Mouse (Mus musculus) midbrain, embryonic 11.5 days (tissue): ENCODE data around the gene Gm17657. TPM values are rescaled to one million over a fixed set of nuclear protein-coding genes. Genes with fewer than 3 reads are reported as not detected.

ENCODE experiments used
- ATAC-seq: fragments of 200-750 bp; cut with Nextera tagmentation; 2 replicates; pipeline ENCODE4 v1.8.0; 2017; ENCODE audit warnings: moderate TSS enrichment, moderate library complexity; ENCODE audit not compliant: low FRiP score
- DNase-seq: peaks from one replicate; pipeline ENCODE4 v3.0.0; 2015; ENCODE audit warnings: low spot score; ENCODE audit errors: missing footprints
- H3K27ac ChIP-seq: fragments of 300-500 bp; sonication (generic); 2 replicates; pipeline ENCODE4 v1.5.1; 2014; ENCODE audit warnings: low read depth, low read length
- H3K27me3 ChIP-seq: fragments of 300-500 bp; sonication (generic); 2 replicates; pipeline ENCODE4 v1.6.1; 2014; ENCODE audit warnings: mild to moderate bottlenecking, low read length, moderate library complexity, mixed read lengths; ENCODE audit not compliant: control insufficient read depth, insufficient read depth
- H3K36me3 ChIP-seq: fragments of 300-500 bp; sonication (generic); 2 replicates; pipeline ENCODE4 v1.6.1; 2014; ENCODE audit warnings: mild to moderate bottlenecking, low read length, moderate library complexity, mixed read lengths; ENCODE audit not compliant: control insufficient read depth, insufficient read depth
- H3K4me1 ChIP-seq: fragments of 300-500 bp; sonication (generic); 2 replicates; pipeline ENCODE4 v1.6.1; 2014; ENCODE audit warnings: low read length; ENCODE audit not compliant: control insufficient read depth, insufficient read depth
- H3K4me2 ChIP-seq: fragments of 300-500 bp; sonication (generic); 2 replicates; pipeline ENCODE4 v1.6.1; 2014; ENCODE audit warnings: mild to moderate bottlenecking, moderate library complexity
- H3K4me3 ChIP-seq: fragments of 300-500 bp; sonication (generic); 2 replicates; pipeline ENCODE4 v1.5.1; 2014; ENCODE audit warnings: low read depth, low read length
- H3K9ac ChIP-seq: fragments of 300-500 bp; sonication (generic); 2 replicates; pipeline ENCODE4 v1.6.1; 2014; ENCODE audit warnings: low read length
- H3K9me3 ChIP-seq: fragments of 300-500 bp; sonication (generic); 2 replicates; pipeline ENCODE4 v1.6.1; 2016; ENCODE audit warnings: low read length; ENCODE audit not compliant: control insufficient read depth
- WGBS: fragments of 180-500 bp; shearing (Covaris S2); extraction: QIAGEN DNeasy Blood & Tissue Kit; methylation state at CpG from one replicate; pipeline ENCODE4 v1.1.7; 2014; 5-methylcytosine and 5-hydroxymethylcytosine counted together
- polyA plus RNA-seq: library from polyadenylated mRNA; unstranded; fragments of >200 nt; fragmentation: Nextera tagmentation; extraction: Ambion mirVana; gene quantifications from 2 replicates; pipeline ENCODE4 v1.2.1, GENCODE M21; 2014

Gene Gm17657
- polyA plus RNA-seq = not detected in 2 replicates

DNA sequence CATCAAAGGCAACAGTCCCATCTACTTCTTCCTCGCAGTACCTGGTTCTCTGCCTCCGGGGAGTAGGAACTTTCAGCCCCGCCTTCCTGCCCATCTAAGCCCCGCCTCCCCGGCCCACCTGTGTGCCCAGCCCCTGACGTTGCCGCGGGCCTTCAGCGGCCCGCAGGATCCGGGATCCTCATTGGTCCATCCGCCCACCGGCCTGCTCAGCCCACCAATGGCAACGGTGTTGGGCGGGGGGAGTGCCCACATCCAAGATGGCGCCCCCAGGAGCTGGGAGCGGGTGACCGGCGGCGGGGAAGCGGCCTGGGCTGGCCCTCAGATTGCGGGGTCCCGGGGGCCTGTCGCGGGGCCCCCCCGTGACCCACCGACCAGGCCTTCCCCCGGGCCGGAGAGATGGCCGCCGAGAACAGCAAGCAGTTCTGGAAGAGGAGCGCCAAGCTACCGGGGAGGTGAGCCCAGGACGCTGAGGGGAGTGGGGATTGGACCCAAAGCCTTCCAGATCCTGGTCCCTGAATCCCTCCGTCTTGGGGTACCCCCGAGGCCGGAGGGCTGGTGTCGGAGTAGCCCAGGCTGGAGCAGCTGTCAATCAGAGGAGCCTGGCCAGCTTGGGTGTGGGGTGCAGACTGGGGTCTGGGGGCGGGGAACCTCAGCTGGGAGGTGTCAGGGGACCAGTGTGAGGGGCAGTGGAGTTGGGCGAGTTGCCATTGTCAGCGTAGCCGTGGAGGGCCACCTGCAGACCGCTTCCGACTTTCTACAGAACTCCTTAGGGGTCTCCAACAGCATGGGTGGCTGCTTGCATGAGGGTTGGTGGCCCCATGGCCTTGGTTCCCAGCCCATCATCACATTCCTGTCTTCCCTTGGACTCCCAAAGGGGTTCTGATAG, at the start of gene Gm17657, which contains the start of gene Tbc1d22b:
Gm17657 (minus strand) TSS at position 96 of the 886 bp plus-strand sequence.
Tbc1d22b (plus strand) TSS at position 243 of the 886 bp plus-strand sequence.
- Histone ChIP-seq H3K27ac (no peak within 1 kb of the TSS), H3K4me1 (peaks cover 11% of the 10 kb centered on the region), H3K9ac (peak within 1 kb of the TSS; percentile 96), H3K36me3 (no peaks in the 10 kb centered on the region), H3K4me3 (peak within 1 kb of the TSS; percentile 93), H3K9me3 (no peaks in the 10 kb centered on the region), H3K4me2 (peak within 1 kb of the TSS; percentile 95), H3K27me3 (no peaks in the 10 kb centered on the region)
- WGBS = under 1% methylated on average over 42 of the region's 44 CpGs
- ATAC-seq (peak; percentile 99), DNase-seq (peak; percentile 96)

DNA sequence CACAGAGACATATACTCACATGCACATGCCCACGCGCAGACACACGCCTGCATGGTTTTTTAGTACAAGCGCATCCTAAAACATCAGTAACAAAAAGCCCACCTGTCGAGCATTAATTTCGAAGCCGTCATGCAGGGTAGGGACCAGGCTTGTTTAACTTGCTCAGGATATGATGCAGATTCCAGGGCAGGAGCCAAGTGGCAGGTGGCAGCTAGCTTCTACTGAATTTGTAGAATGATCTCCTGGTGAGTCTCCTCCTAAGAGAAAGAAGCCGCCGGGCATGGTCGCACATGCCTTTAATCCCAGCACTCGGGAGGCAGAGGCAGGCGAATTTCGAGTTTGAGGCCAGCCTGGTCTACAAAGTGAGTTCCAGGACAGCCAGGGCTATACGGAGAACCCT, 49.6 kb upstream of the Gm17657 start:
- Histone ChIP-seq H3K9me3 (no peaks in the 10 kb centered on the region), H3K4me1 (peaks cover 6% of the 10 kb centered on the region; the same call in 1 of the 2 replicates), H3K27ac (no peak overlapping the region), H3K4me3 (no peak overlapping the region), H3K4me2 (no peak overlapping the region), H3K27me3 (no peaks in the 10 kb centered on the region), H3K9ac (no peak overlapping the region), H3K36me3 (peaks cover 7% of the 10 kb centered on the region)
- DNase-seq = peak; percentile 37
- WGBS = 92% methylated on average over 14 of the region's 14 CpGs
- ATAC-seq = no peak

DNA sequence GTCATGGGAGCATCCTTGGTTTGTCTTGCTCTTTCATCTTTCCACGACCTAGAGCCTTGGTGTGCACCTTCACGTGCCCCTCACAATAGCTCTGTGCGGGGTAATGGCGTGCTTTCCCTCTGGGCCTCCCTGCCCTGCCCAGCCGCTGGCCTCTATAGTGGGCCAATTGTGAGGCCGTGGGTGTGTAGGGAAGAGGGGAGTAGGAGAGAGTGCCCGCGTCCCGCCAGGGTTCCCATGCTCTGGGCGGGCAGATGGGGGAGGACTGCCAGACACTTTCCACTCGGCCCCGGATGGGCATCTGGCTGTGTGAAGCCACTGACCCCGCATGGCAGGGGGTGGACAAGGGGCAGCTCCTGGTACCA, 47.3 kb upstream of the Gm17657 start:
- Histone ChIP-seq H3K9me3 (no peaks in the 10 kb centered on the region), H3K36me3 (peaks cover 7% of the 10 kb centered on the region), H3K27ac (no peak overlapping the region), H3K9ac (no peak overlapping the region; the same call in 1 of the 2 replicates), H3K4me3 (no peak overlapping the region), H3K4me2 (no peak overlapping the region), H3K4me1 (peaks cover 6% of the 10 kb centered on the region; the same call in 1 of the 2 replicates), H3K27me3 (no peaks in the 10 kb centered on the region)
- DNase-seq (peak; percentile 39), ATAC-seq (no peak)
- WGBS = 87% methylated on average over 13 of the region's 13 CpGs

DNA sequence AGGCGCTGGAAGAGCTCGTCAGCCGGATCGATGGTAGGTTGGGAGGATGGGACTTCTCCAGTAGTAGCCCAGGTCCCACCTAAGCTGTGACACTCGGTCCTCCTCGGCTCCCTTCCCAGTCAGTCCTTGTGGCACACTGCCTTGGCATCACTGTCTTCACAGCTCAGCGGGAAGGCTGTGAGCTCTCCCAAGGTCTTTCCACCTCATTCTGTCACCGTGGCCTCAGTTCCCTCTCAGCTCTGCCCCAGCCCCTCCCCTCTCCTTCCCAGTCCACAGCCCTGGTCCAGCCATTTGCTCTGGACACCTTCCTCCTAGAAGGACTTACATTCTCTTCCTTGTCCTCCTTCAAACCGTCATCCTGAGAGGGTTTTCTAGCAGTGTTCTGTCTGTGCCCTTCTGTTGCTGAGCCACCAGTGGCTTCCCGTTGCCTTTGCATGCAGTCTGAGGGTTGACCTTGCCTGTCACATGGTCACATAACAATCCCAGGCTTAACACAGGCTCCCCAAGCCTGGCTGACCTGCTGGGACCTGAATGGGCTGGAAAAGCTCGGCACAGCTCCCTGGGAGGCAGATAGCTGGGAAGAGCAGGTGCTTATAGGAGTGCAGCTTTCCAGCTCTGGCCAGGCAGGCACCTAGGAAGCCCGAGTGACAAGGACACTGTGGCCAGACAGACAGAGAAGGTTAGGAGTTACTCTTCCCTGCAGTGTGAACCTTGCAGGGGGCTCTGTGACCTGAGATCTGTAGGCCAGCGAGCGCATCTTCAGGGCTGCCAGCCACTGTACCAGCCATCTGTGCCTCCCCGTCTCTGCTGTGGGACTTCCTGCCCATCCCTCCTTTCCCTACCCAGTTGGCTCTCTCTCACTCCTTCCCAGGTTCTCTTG, 46.7 kb upstream of the Gm17657 start:
- H3K4me2 ChIP-seq = no peak overlapping the region
- no peak overlapping the region for H3K27ac ChIP-seq
- no peak overlapping the region; the same call in 1 of the 2 replicates for H3K9ac ChIP-seq
- WGBS = 79% methylated on average over 15 of the region's 15 CpGs
- peaks cover 6% of the 10 kb centered on the region; the same call in 1 of the 2 replicates for H3K4me1 ChIP-seq
- no peak overlapping the region for H3K4me3 ChIP-seq
- H3K9me3 ChIP-seq = no peaks in the 10 kb centered on the region
- H3K36me3 ChIP-seq = peaks cover 7% of the 10 kb centered on the region
- ATAC-seq (no peak), DNase-seq (peak; percentile 76)
- no peaks in the 10 kb centered on the region for H3K27me3 ChIP-seq

DNA sequence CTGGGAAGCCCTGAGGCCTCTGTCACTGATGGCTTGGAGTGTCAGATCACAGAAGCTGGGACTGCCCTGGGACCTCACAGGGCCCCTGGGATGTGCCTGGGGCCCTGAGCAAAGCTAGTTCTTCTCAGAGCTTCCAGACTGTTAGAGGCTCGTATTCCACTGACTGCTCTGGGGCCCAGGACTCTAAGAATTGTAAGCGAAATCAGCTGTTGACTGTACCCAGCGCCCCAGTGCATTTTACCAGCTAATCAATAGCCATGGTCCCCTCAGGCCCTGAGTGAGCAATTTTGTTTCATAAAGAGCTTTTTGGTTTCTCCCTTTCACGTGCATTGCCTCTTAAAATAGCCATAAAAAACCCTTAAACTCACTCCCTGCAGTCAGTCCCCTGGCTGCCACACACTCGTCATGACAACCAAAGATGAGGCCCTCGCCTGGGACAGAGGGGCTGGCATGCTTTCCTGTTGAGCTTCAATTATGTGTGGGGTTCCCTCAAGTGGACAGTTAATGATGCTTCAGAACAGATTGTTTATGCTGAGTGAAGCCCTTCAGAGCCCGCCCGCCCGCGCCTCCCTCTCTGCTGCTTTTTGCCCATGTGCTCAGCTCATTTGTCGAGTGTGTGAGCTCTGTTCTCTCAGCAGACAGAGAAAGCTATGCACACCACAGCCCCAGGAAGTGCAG, 39.9 kb upstream of the Gm17657 start:
- Histone ChIP-seq H3K4me1 (no peaks in the 10 kb centered on the region), H3K9ac (no peak overlapping the region), H3K4me3 (no peak overlapping the region), H3K27ac (no peak overlapping the region), H3K27me3 (no peaks in the 10 kb centered on the region), H3K36me3 (no peaks in the 10 kb centered on the region), H3K9me3 (no peaks in the 10 kb centered on the region), H3K4me2 (no peak overlapping the region)
- no peak for ATAC-seq
- 61% methylated on average over 11 of the region's 11 CpGs for WGBS
- peak; percentile 82 for DNase-seq

DNA sequence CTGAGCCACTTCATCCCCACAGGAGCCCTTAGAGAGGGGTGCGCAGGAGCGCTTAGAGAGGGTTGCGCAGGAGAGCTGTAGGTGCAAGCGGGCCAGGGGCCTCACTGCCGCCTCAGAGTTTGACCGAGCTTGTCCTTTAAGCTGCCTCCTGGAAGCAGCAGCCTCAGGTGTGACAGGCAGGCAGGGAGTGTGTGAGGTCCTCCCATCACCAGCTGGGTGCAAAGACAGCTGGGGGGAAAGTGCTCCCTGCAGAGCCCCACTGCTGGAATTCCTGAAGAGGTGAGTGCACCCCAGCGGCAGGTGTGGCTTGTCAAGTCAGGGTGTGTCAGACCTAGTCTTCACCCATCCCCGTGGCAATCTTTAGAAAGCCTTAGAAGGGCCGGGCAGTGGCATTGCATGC, 37.5 kb upstream of the Gm17657 start:
- Histone ChIP-seq H3K4me1 (no peaks in the 10 kb centered on the region), H3K4me3 (no peak overlapping the region), H3K27me3 (no peaks in the 10 kb centered on the region), H3K9me3 (no peaks in the 10 kb centered on the region), H3K36me3 (no peaks in the 10 kb centered on the region), H3K9ac (no peak overlapping the region), H3K4me2 (no peak overlapping the region), H3K27ac (no peak overlapping the region)
- peak; percentile 67 for DNase-seq
- no peak for ATAC-seq
- WGBS = 87% methylated on average over 9 of the region's 9 CpGs

DNA sequence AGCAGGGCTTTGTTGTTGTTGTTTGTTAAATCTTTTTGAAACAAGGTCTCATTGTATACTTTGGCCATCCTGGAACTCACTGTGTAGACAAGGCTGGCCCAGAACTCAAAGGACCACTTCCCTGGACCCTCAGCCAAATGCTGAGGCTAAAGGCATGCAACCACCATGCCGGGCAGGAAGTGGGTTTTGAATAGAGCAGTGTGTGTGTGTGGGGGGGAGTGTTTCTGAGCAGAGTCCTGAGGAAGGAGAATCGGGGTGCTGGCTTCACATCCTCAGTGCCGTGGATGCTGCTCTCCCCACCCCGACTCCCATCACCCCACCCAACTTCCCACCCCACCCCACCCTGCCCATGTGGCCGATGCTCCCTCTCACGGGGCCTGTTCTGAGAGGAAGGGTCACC, 36.0 kb upstream of the Gm17657 start:
- no peaks in the 10 kb centered on the region for H3K9me3 ChIP-seq
- no peak overlapping the region for H3K4me2 ChIP-seq
- ATAC-seq (no peak), DNase-seq (no peak)
- no peak overlapping the region for H3K27ac ChIP-seq
- no peak overlapping the region for H3K4me3 ChIP-seq
- no peak overlapping the region for H3K9ac ChIP-seq
- 96% methylated on average over 6 of the region's 6 CpGs for WGBS
- H3K27me3 ChIP-seq = no peaks in the 10 kb centered on the region
- H3K36me3 ChIP-seq = no peaks in the 10 kb centered on the region
- H3K4me1 ChIP-seq = no peaks in the 10 kb centered on the region

DNA sequence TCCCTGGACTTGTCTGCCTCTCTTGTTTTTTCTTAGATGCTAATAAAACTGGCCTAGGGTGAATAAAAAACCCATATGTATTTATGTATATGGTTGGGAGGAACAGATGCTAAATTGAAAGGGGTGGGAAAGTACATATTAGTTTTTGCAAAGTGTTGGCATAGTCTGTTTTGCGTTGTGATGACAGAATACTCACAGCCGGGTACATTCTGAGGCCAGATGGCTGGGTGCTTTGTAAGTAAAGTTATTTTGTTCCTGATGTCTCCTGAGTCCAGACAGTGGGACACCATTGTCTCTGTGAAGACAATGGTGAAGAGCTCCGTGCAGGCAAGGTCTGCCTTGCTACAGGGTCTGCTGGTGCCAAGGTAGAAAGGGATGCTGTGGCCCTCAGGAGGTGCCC, 35.3 kb upstream of the Gm17657 start:
- H3K4me1 ChIP-seq = no peaks in the 10 kb centered on the region
- WGBS = 81% methylated on average over 3 of the region's 3 CpGs
- H3K27ac ChIP-seq = no peak overlapping the region
- H3K4me3 ChIP-seq = no peak overlapping the region
- ATAC-seq = no peak
- H3K9me3 ChIP-seq = no peaks in the 10 kb centered on the region
- no peaks in the 10 kb centered on the region for H3K27me3 ChIP-seq
- H3K36me3 ChIP-seq = no peaks in the 10 kb centered on the region; the same call in 1 of the 2 replicates
- no peak overlapping the region for H3K4me2 ChIP-seq
- H3K9ac ChIP-seq = no peak overlapping the region
- peak; percentile 65 for DNase-seq
